Mouse (Mus musculus): Measurements from ENCODE around the gene Mrps15. TPM values are rescaled to one million over a fixed set of nuclear protein-coding genes. Genes with fewer than 3 reads are reported as not detected.

The Mrps15 gene
- polyA plus RNA-seq, 1 experiment = 86.8 TPM

- Histone ChIP-seq H3K4me3 (peak overlapping the region; percentile 65), H3K27me3 (ENCODE audit: control insufficient read depth, insufficient read depth, insufficient read length) (no peaks in the 10 kb centered on the region), H3K79me2 (ENCODE audit: control insufficient read depth, insufficient read depth) (no peaks in the 10 kb centered on the region), H3K4me2 (ENCODE audit: low read depth) (peak overlapping the region; percentile 84), H3K36me3 (ENCODE audit: control insufficient read depth, insufficient read depth) (peaks cover 7% of the 10 kb centered on the region), H3ac (ENCODE audit: control insufficient read depth, insufficient read length) (no peak overlapping the region)
- TF ChIP-seq MAX (IDR thresholded peaks at IDR 0.05; ENCODE audit: low read depth) (no peak), REST (IDR thresholded peaks at IDR 0.05; ENCODE audit: insufficient read depth, insufficient read length) (no peak), POLR2AphosphoS2 (IDR thresholded peaks at IDR 0.05; ENCODE audit: insufficient read length, low read depth) (peak; percentile 11), E2F4 (IDR thresholded peaks at IDR 0.05; ENCODE audit: insufficient read depth) (no peak)
Measured at GRCm38 (mm10) chr4:126057207-126058133, 10.7 kb downstream of the Mrps15 start.

GRCm38 (mm10) chr4:126058134-126058996 is 11.6 kb downstream of the Mrps15 start, which contains the start of gene Oscp1:
Oscp1 (plus strand) TSS chr4:126058565.
- Histone ChIP-seq H3K4me2 (ENCODE audit: low read depth) (peak within 1 kb of the TSS; percentile 84), H3ac (ENCODE audit: control insufficient read depth, insufficient read length) (no peak within 1 kb of the TSS), H3K79me2 (ENCODE audit: control insufficient read depth, insufficient read depth) (no peaks in the 10 kb centered on the region), H3K27me3 (ENCODE audit: control insufficient read depth, insufficient read depth, insufficient read length) (no peaks in the 10 kb centered on the region), H3K36me3 (ENCODE audit: control insufficient read depth, insufficient read depth) (peaks cover 6% of the 10 kb centered on the region), H3K4me3 (peak within 1 kb of the TSS; percentile 65)
- TF ChIP-seq POLR2A (IDR thresholded peaks at IDR 0.05; ENCODE audit: insufficient read length, low read depth) (peak; percentile 53), REST (IDR thresholded peaks at IDR 0.05; ENCODE audit: insufficient read depth, insufficient read length) (no peak), MYOD1 (IDR thresholded peaks at IDR 0.05; ENCODE audit: control insufficient read depth in 1 of 3, insufficient read length in 2 of 3, low read depth in 2 of 3) (no peak), MAX (IDR thresholded peaks at IDR 0.05; ENCODE audit: low read depth) (no peak), POLR2AphosphoS2 (IDR thresholded peaks at IDR 0.05; ENCODE audit: insufficient read length, low read depth) (peak; percentile 27), E2F4 (IDR thresholded peaks at IDR 0.05; ENCODE audit: insufficient read depth) (peak; percentile 98), CEBPB (IDR thresholded peaks at IDR 0.05; ENCODE audit: insufficient read depth, poor library complexity, severe bottlenecking) (no peak)

GRCm38 (mm10) chr4:126058997-126059362 is 12.3 kb downstream of the Mrps15 start:
- no peak overlapping the region for H3ac ChIP-seq (ENCODE audit: control insufficient read depth, insufficient read length)
- peak overlapping the region; percentile 65 for H3K4me3 ChIP-seq
- TF ChIP-seq POLR2A (IDR thresholded peaks at IDR 0.05; ENCODE audit: insufficient read length, low read depth) (no peak), SRF (IDR thresholded peaks at IDR 0.05; ENCODE audit: control insufficient read depth, insufficient read length, low read depth) (no peak), USF1 (IDR thresholded peaks at IDR 0.05; ENCODE audit: low read depth) (no peak), MYOD1 (IDR thresholded peaks at IDR 0.05; ENCODE audit: control insufficient read depth in 1 of 3, insufficient read length in 2 of 3, low read depth in 2 of 3) (no peak), POLR2AphosphoS2 (IDR thresholded peaks at IDR 0.05; ENCODE audit: insufficient read length, low read depth) (no peak), MAX (IDR thresholded peaks at IDR 0.05; ENCODE audit: low read depth) (no peak), E2F4 (IDR thresholded peaks at IDR 0.05; ENCODE audit: insufficient read depth) (no peak), TCF12 (IDR thresholded peaks at IDR 0.05; ENCODE audit: insufficient read depth, poor library complexity, severe bottlenecking) (no peak), REST (IDR thresholded peaks at IDR 0.05; ENCODE audit: insufficient read depth, insufficient read length) (no peak), CEBPB (IDR thresholded peaks at IDR 0.05; ENCODE audit: insufficient read depth, poor library complexity, severe bottlenecking) (no peak), TCF3 (IDR thresholded peaks at IDR 0.05; ENCODE audit: insufficient read length, low read depth) (no peak), MYOG (IDR thresholded peaks at IDR 0.05; ENCODE audit: control insufficient read depth in 1 of 3, insufficient read depth in 1 of 3, insufficient read length in 2 of 3, low read depth in 2 of 3) (no peak)
- peak overlapping the region; percentile 84 for H3K4me2 ChIP-seq (ENCODE audit: low read depth)
- H3K27me3 ChIP-seq (ENCODE audit: control insufficient read depth, insufficient read depth, insufficient read length) = no peaks in the 10 kb centered on the region
- no peaks in the 10 kb centered on the region for H3K79me2 ChIP-seq (ENCODE audit: control insufficient read depth, insufficient read depth)
- H3K36me3 ChIP-seq (ENCODE audit: control insufficient read depth, insufficient read depth) = no peaks in the 10 kb centered on the region

GRCm38 (mm10) chr4:126062856-126063255 is 16.1 kb downstream of the Mrps15 start:
- TF ChIP-seq MYOG (IDR thresholded peaks at IDR 0.05; ENCODE audit: control insufficient read depth in 1 of 3, insufficient read depth in 1 of 3, insufficient read length in 2 of 3, low read depth in 2 of 3) = no peak
- no peak for TF ChIP-seq POLR2AphosphoS2 (IDR thresholded peaks at IDR 0.05; ENCODE audit: insufficient read length, low read depth)
- TF ChIP-seq TCF12 (IDR thresholded peaks at IDR 0.05; ENCODE audit: insufficient read depth, poor library complexity, severe bottlenecking) = no peak
- no peak for TF ChIP-seq SRF (IDR thresholded peaks at IDR 0.05; ENCODE audit: control insufficient read depth, insufficient read length, low read depth)
- no peak for TF ChIP-seq REST (IDR thresholded peaks at IDR 0.05; ENCODE audit: insufficient read depth, insufficient read length)
- no peak for TF ChIP-seq E2F4 (IDR thresholded peaks at IDR 0.05; ENCODE audit: insufficient read depth)
- no peak for TF ChIP-seq USF1 (IDR thresholded peaks at IDR 0.05; ENCODE audit: low read depth)
- no peak for TF ChIP-seq POLR2A (IDR thresholded peaks at IDR 0.05; ENCODE audit: insufficient read length, low read depth)
- no peak for TF ChIP-seq MYOD1 (IDR thresholded peaks at IDR 0.05; ENCODE audit: control insufficient read depth in 1 of 3, insufficient read length in 2 of 3, low read depth in 2 of 3)
- no peak for TF ChIP-seq CEBPB (IDR thresholded peaks at IDR 0.05; ENCODE audit: insufficient read depth, poor library complexity, severe bottlenecking)
- TF ChIP-seq TCF3 (IDR thresholded peaks at IDR 0.05; ENCODE audit: insufficient read length, low read depth) = no peak
- no peak for TF ChIP-seq MAX (IDR thresholded peaks at IDR 0.05; ENCODE audit: low read depth)
- Histone ChIP-seq H3K79me2 (ENCODE audit: control insufficient read depth, insufficient read depth) (no peaks in the 10 kb centered on the region), H3K27me3 (ENCODE audit: control insufficient read depth, insufficient read depth, insufficient read length) (no peaks in the 10 kb centered on the region), H3K36me3 (ENCODE audit: control insufficient read depth, insufficient read depth) (no peaks in the 10 kb centered on the region), H3K4me2 (ENCODE audit: low read depth) (no peak overlapping the region), H3ac (ENCODE audit: control insufficient read depth, insufficient read length) (no peak overlapping the region), H3K4me3 (no peak overlapping the region)

All from myocyte (in vitro differentiated cells).